Mouse (Mus musculus): ENCODE data around the gene Ccdc90b. TPM values are rescaled to one million over a fixed set of nuclear protein-coding genes. Genes with fewer than 3 reads are reported as not detected.
A peak's percentile ranks its signal among the peaks of the same experiment; 100 is the strongest.

The Ccdc90b gene
- polyA plus RNA-seq (2015; fragmentation: Nextera tagmentation; extraction: Ambion mirVana) = 43.0 and 44.4 TPM in 2 replicates

- Histone ChIP-seq H3K36me3 (ENCODE audit: control insufficient read depth, insufficient read depth, low read length) (no peaks in the 10 kb centered on the region), H3K4me1 (replicated peaks; ENCODE audit: control insufficient read depth, insufficient read depth, low read length) (peaks cover 4% of the 10 kb centered on the region), H3K27me3 (ENCODE audit: control insufficient read depth, insufficient read depth, low read depth, low read length) (no peaks in the 10 kb centered on the region), H3K4me2 (ENCODE audit: low read depth, low read length) (peak within 1 kb of the TSS; percentile 65), H3K4me3 (ENCODE audit: low read length) (peak within 1 kb of the TSS; percentile 93), H3K9me3 (ENCODE audit: control insufficient read depth, low read length) (no peaks in the 10 kb centered on the region), H3K9ac (ENCODE audit: low read length) (peak within 1 kb of the TSS; percentile 89), H3K27ac (ENCODE audit: low read length) (peak within 1 kb of the TSS; percentile 98)
- ATAC-seq (ENCODE audit: low read depth) = peak; percentile 99
- WGBS = under 1% methylated on average over 60 of the region's 60 CpGs
Measured at GRCm38 (mm10) chr7:92560986-92561876, at the start of gene Ccdc90b. Gene Ccdc90b (plus strand): TSS chr7:92561149.

DNA sequence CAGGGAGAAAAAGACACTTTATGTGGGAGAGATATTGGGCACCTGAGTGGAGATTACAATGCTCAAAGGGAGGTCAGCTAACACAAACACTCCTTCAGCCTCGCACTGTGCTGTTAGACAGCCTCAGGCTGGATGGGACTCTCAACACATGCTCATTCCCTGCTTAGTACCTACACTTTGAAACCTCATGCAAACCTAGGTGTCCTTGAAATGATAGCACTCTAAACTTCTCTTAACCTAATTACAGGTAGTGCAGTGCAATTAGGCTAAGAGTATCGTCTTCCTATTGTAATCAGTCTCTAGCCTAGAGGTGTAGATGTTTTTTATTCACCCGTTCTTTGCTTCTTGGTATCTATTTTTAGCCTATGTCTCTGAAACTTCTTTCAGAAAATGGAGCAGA lies 40.6 kb upstream of the Ccdc90b start:
- Histone ChIP-seq H3K4me3 (ENCODE audit: low read length) (no peak overlapping the region), H3K9me3 (ENCODE audit: control insufficient read depth, low read length) (no peaks in the 10 kb centered on the region), H3K36me3 (ENCODE audit: control insufficient read depth, insufficient read depth, low read length) (no peaks in the 10 kb centered on the region), H3K9ac (ENCODE audit: low read length) (no peak overlapping the region), H3K27ac (ENCODE audit: low read length) (no peak overlapping the region), H3K4me2 (ENCODE audit: low read depth, low read length) (no peak overlapping the region), H3K4me1 (replicated peaks; ENCODE audit: control insufficient read depth, insufficient read depth, low read length) (no peaks in the 10 kb centered on the region), H3K27me3 (ENCODE audit: control insufficient read depth, insufficient read depth, low read depth, low read length) (no peaks in the 10 kb centered on the region)
- 63% methylated on average over 3 of the region's 3 CpGs for WGBS
- ATAC-seq (ENCODE audit: low read depth) = no peak

DNA sequence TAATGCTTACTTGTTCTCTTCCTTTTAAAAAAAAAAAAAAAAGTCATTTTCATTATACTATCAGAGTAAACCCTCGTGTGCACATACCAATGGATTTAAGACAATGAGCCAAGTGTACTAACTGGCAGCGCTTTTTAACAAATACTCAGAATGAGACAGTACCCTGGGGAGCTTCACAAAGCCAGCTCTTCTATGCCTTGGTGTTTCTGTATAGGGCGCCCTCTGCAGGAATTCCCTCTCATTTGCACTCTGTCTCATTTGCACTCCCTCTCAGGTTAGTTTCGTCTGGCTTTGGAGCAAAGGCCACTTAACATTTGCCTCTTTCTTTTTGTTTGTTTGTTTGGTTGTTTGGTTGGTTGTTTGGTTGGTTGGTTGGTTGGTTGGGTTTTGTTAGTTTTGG lies 40.1 kb upstream of the Ccdc90b start:
- Histone ChIP-seq H3K4me1 (replicated peaks; ENCODE audit: control insufficient read depth, insufficient read depth, low read length) (no peaks in the 10 kb centered on the region), H3K27me3 (ENCODE audit: control insufficient read depth, insufficient read depth, low read depth, low read length) (no peaks in the 10 kb centered on the region), H3K9me3 (ENCODE audit: control insufficient read depth, low read length) (no peaks in the 10 kb centered on the region), H3K36me3 (ENCODE audit: control insufficient read depth, insufficient read depth, low read length) (no peaks in the 10 kb centered on the region), H3K4me2 (ENCODE audit: low read depth, low read length) (no peak overlapping the region), H3K9ac (ENCODE audit: low read length) (no peak overlapping the region), H3K4me3 (ENCODE audit: low read length) (no peak overlapping the region), H3K27ac (ENCODE audit: low read length) (no peak overlapping the region)
- WGBS = 44% methylated on average over 4 of the region's 4 CpGs
- no peak for ATAC-seq (ENCODE audit: low read depth)

GRCm38 (mm10) chr7:92529245-92529644 lies 31.7 kb upstream of the Ccdc90b start:
- Histone ChIP-seq H3K9ac (ENCODE audit: low read length) (no peak overlapping the region), H3K27ac (ENCODE audit: low read length) (no peak overlapping the region), H3K9me3 (ENCODE audit: control insufficient read depth, low read length) (no peaks in the 10 kb centered on the region), H3K4me3 (ENCODE audit: low read length) (no peak overlapping the region), H3K36me3 (ENCODE audit: control insufficient read depth, insufficient read depth, low read length) (no peaks in the 10 kb centered on the region), H3K4me1 (replicated peaks; ENCODE audit: control insufficient read depth, insufficient read depth, low read length) (no peaks in the 10 kb centered on the region), H3K4me2 (ENCODE audit: low read depth, low read length) (no peak overlapping the region), H3K27me3 (ENCODE audit: control insufficient read depth, insufficient read depth, low read depth, low read length) (no peaks in the 10 kb centered on the region)
- no peak for ATAC-seq (ENCODE audit: low read depth)
- WGBS = 78% methylated on average over 4 of the region's 4 CpGs

DNA sequence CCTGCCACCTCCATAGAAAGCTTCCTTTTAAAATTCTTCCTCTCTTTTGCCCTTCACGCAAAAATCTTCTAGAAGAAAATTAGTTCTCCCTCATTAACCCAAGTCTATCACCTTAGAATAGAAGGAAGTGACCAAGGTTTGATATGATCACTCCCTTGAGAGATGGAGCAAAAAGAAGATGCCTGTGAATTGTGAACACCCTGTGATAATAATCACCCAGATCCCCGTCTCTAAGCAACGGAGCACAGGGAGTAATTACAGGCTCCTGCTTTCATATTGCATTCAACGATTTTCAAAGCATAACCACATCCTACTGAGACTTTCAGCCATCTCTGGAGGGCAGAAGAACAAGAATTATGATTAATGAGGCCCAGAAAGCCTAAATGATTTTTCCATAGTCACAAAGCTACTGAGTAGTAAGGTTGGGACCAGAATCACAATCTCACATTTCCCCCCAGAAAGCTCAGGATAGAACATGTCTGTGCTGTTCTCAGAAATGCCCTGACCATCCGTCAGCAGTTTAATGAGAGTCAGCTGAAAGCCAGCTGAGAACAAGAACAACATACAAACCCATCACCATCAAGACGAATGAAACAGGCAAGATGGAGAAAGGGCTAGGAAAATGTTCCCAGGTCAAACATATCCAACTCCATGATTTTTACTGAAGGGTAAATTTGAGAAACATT lies 28.5 kb upstream of the Ccdc90b start:
- ATAC-seq (ENCODE audit: low read depth) = no peak
- H3K4me1 ChIP-seq (replicated peaks; ENCODE audit: control insufficient read depth, insufficient read depth, low read length) = no peaks in the 10 kb centered on the region
- H3K9ac ChIP-seq (ENCODE audit: low read length) = no peak overlapping the region
- H3K4me3 ChIP-seq (ENCODE audit: low read length) = no peak overlapping the region
- no peaks in the 10 kb centered on the region for H3K27me3 ChIP-seq (ENCODE audit: control insufficient read depth, insufficient read depth, low read depth, low read length)
- no peak overlapping the region for H3K4me2 ChIP-seq (ENCODE audit: low read depth, low read length)
- no peak overlapping the region for H3K27ac ChIP-seq (ENCODE audit: low read length)
- no peaks in the 10 kb centered on the region for H3K9me3 ChIP-seq (ENCODE audit: control insufficient read depth, low read length)
- no peaks in the 10 kb centered on the region for H3K36me3 ChIP-seq (ENCODE audit: control insufficient read depth, insufficient read depth, low read length)
- WGBS = 66% methylated on average over 6 of the region's 6 CpGs

- 69% methylated on average over 2 of the region's 2 CpGs for WGBS
- Histone ChIP-seq H3K9ac (ENCODE audit: low read length) (no peak overlapping the region), H3K9me3 (ENCODE audit: control insufficient read depth, low read length) (no peaks in the 10 kb centered on the region), H3K27me3 (ENCODE audit: control insufficient read depth, insufficient read depth, low read depth, low read length) (no peaks in the 10 kb centered on the region), H3K4me1 (replicated peaks; ENCODE audit: control insufficient read depth, insufficient read depth, low read length) (no peaks in the 10 kb centered on the region), H3K4me2 (ENCODE audit: low read depth, low read length) (no peak overlapping the region), H3K27ac (ENCODE audit: low read length) (no peak overlapping the region), H3K4me3 (ENCODE audit: low read length) (no peak overlapping the region), H3K36me3 (ENCODE audit: control insufficient read depth, insufficient read depth, low read length) (no peaks in the 10 kb centered on the region)
- no peak for ATAC-seq (ENCODE audit: low read depth)
Measured at GRCm38 (mm10) chr7:92546763-92547162, 14.2 kb upstream of the Ccdc90b start.

DNA sequence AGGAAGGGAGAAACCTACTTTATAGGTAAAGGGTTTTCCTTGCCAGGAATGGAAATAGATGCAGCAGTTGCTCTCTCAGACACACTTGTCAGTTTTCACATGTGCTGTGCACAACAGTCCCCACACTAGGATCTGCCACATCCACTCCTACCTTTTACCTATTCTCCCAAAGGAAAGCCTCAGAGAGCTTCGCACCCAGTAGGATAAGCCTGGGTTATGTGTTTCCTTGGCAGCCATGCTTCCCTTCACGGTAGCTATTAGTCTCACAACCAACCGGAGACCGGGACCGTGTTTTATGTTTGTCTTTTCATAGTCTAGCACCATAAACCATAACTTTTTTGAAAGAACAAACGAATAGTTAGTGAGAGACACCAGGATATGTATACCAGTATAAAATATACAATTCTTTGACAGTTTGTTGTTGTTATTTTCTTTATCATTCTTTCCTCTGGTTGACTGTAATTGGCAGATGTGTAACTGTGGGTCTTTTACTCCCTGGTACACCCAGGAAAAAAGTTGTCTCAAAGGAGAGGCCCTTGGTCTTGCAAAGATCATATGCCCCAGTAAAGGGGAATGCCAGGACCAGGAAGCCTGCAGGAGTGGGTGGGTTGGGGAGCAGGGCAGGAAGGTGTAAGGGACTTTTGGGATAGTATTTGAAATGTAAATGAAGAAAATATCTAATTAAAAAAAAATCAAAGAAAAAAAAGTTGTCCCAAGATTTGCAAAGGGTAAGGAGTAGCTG lies 10.5 kb upstream of the Ccdc90b start:
- ATAC-seq (ENCODE audit: low read depth) = no peak
- Histone ChIP-seq H3K4me2 (ENCODE audit: low read depth, low read length) (no peak overlapping the region), H3K27ac (ENCODE audit: low read length) (no peak overlapping the region), H3K9me3 (ENCODE audit: control insufficient read depth, low read length) (no peaks in the 10 kb centered on the region), H3K4me1 (replicated peaks; ENCODE audit: control insufficient read depth, insufficient read depth, low read length) (no peaks in the 10 kb centered on the region), H3K9ac (ENCODE audit: low read length) (no peak overlapping the region), H3K36me3 (ENCODE audit: control insufficient read depth, insufficient read depth, low read length) (no peaks in the 10 kb centered on the region), H3K27me3 (ENCODE audit: control insufficient read depth, insufficient read depth, low read depth, low read length) (no peaks in the 10 kb centered on the region), H3K4me3 (ENCODE audit: low read length) (no peak overlapping the region)
- 78% methylated on average over 6 of the region's 6 CpGs for WGBS

- no peaks in the 10 kb centered on the region for H3K36me3 ChIP-seq (ENCODE audit: control insufficient read depth, insufficient read depth, low read length)
- H3K9ac ChIP-seq (ENCODE audit: low read length) = no peak overlapping the region
- no peaks in the 10 kb centered on the region for H3K27me3 ChIP-seq (ENCODE audit: control insufficient read depth, insufficient read depth, low read depth, low read length)
- no peak overlapping the region for H3K4me2 ChIP-seq (ENCODE audit: low read depth, low read length)
- WGBS = 50% methylated on average over 4 of the region's 4 CpGs
- H3K9me3 ChIP-seq (ENCODE audit: control insufficient read depth, low read length) = no peaks in the 10 kb centered on the region
- no peaks in the 10 kb centered on the region for H3K4me1 ChIP-seq (replicated peaks; ENCODE audit: control insufficient read depth, insufficient read depth, low read length)
- ATAC-seq (ENCODE audit: low read depth) = no peak
- no peak overlapping the region for H3K4me3 ChIP-seq (ENCODE audit: low read length)
- no peak overlapping the region for H3K27ac ChIP-seq (ENCODE audit: low read length)
Measured at GRCm38 (mm10) chr7:92550990-92551392, 10.0 kb upstream of the Ccdc90b start.

DNA sequence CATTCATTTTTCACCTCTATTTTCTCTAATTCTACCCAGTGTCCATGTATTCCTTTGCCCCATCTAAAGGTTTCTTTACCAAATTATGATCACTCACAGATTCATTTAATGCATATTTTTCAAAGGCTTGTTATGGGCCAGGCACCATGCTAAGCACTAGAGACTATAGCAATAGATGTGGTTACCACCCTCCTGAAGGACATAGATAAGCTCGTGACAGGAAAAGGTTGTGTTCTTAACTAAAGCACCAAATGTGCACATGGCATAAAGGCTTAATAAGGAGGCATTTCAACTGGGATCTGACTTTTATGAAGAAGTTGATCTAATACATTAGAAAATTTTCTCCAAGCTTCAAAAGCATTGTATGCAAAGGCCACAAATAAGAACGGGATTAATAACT lies 2.2 kb upstream of the Ccdc90b start:
- H3K9ac ChIP-seq (ENCODE audit: low read length) = no peak overlapping the region
- H3K4me2 ChIP-seq (ENCODE audit: low read depth, low read length) = no peak overlapping the region
- no peaks in the 10 kb centered on the region for H3K36me3 ChIP-seq (ENCODE audit: control insufficient read depth, insufficient read depth, low read length)
- H3K4me3 ChIP-seq (ENCODE audit: low read length) = no peak overlapping the region
- ATAC-seq (ENCODE audit: low read depth) = no peak
- WGBS = 84% methylated on average over 2 of the region's 2 CpGs
- no peak overlapping the region for H3K27ac ChIP-seq (ENCODE audit: low read length)
- H3K27me3 ChIP-seq (ENCODE audit: control insufficient read depth, insufficient read depth, low read depth, low read length) = no peaks in the 10 kb centered on the region
- peaks cover 4% of the 10 kb centered on the region for H3K4me1 ChIP-seq (replicated peaks; ENCODE audit: control insufficient read depth, insufficient read depth, low read length)
- no peaks in the 10 kb centered on the region for H3K9me3 ChIP-seq (ENCODE audit: control insufficient read depth, low read length)

Data from lung, embryonic 16.5 days (tissue).